Mouse (Mus musculus) thymus, postnatal 36 days (tissue): ENCODE data around the gene Tapbpl.

ENCODE experiments used
- DNase-seq, 2 experiments: peaks; one replicate each; pipeline ENCODE4 v3.0.0; 2022; ENCODE audit warnings: mixed read lengths in 2 of 2

The Tapbpl gene

GRCm38 (mm10) chr6:125239547-125239946 is 7.9 kb upstream of the Tapbpl start:
- no peak for DNase-seq

- peak; percentile 73 to 86 for DNase-seq
Observed at GRCm38 (mm10) chr6:125238396-125238795, 6.7 kb upstream of the Tapbpl start.

- peak; percentile 70 to 71 for DNase-seq
Observed at GRCm38 (mm10) chr6:125237421-125237820, 5.8 kb upstream of the Tapbpl start.

- peak; percentile 83 to 85 for DNase-seq
Observed at GRCm38 (mm10) chr6:125236782-125237181, 5.1 kb upstream of the Tapbpl start, which contains the start of gene Cd27. Gene Cd27 (minus strand): TSS chr6:125237010.

- DNase-seq: peak; percentile 67
Observed at GRCm38 (mm10) chr6:125236341-125236740, 4.7 kb upstream of the Tapbpl start.

GRCm38 (mm10) chr6:125234520-125234828 is 2.8 kb upstream of the Tapbpl start:
- no peak for DNase-seq

GRCm38 (mm10) chr6:125233816-125234519 is 2.3 kb upstream of the Tapbpl start:
- no peak for DNase-seq

- DNase-seq: no peak
Observed at GRCm38 (mm10) chr6:125232516-125232915, 856 bp upstream of the Tapbpl start.

GRCm38 (mm10) chr6:125232045-125232437 is 381 bp upstream of the Tapbpl start:
- DNase-seq: peak in 1 of 2 experiments; percentile 44

GRCm38 (mm10) chr6:125230571-125230970 is 1.1 kb downstream of the Tapbpl start:
- DNase-seq: peak; percentile 26 to 63

- peak; percentile 67 to 74 for DNase-seq
Observed at GRCm38 (mm10) chr6:125225518-125226115, 6.0 kb downstream of the Tapbpl start.

GRCm38 (mm10) chr6:125222577-125222976 is 9.1 kb downstream of the Tapbpl start:
- DNase-seq: peak; percentile 45 to 59

GRCm38 (mm10) chr6:125222146-125222545 is 9.5 kb downstream of the Tapbpl start:
- peak; percentile 86 to 95 for DNase-seq

GRCm38 (mm10) chr6:125221115-125221745 is 10.4 kb downstream of the Tapbpl start:
- DNase-seq: peak; percentile 51 to 56

GRCm38 (mm10) chr6:125218963-125219362 is 12.7 kb downstream of the Tapbpl start:
- DNase-seq: peak; percentile 67 to 71

GRCm38 (mm10) chr6:125217899-125218298 is 13.8 kb downstream of the Tapbpl start:
- DNase-seq: no peak

GRCm38 (mm10) chr6:125216898-125217297 is 14.8 kb downstream of the Tapbpl start:
- peak in 1 of 2 experiments; percentile 7 for DNase-seq

- DNase-seq: peak; percentile 92
Observed at GRCm38 (mm10) chr6:125215148-125215954, 16.3 kb downstream of the Tapbpl start, which contains the start of gene Vamp1. Gene Vamp1 (plus strand): TSS chr6:125215551.

GRCm38 (mm10) chr6:125213715-125214114 is 17.9 kb downstream of the Tapbpl start:
- DNase-seq: no peak

- DNase-seq: no peak
Observed at GRCm38 (mm10) chr6:125213129-125213528, 18.5 kb downstream of the Tapbpl start.

GRCm38 (mm10) chr6:125212621-125213020 is 19.0 kb downstream of the Tapbpl start:
- no peak for DNase-seq

GRCm38 (mm10) chr6:125210436-125210835 is 21.2 kb downstream of the Tapbpl start:
- peak in 1 of 2 experiments; percentile 14 for DNase-seq

GRCm38 (mm10) chr6:125197166-125197565 is 34.5 kb downstream of the Tapbpl start:
- DNase-seq: no peak
